Mouse (Mus musculus): Measurements from ENCODE around the gene Ndufb5.

DNA sequence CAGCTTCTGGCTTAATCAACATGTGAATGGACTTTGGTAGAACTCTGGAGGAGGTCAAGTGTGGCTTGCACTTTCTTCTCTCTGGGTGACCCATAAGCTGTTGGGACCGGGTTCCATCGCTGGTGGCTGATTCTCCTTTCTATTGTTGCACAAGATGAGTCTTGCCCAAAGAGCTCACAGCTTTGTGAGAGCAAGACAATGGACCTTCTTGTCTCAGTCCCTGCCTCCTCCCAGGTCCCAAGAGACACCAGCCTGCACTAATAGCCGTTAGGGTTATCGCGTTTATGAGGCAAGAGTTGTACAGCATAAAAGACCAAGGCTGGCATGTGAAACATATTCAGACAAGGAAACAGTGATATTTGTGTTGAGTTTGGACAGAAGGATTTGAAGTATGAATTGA is 42.6 kb upstream of the Ndufb5 start:
- TF ChIP-seq POLR2A (IDR thresholded peaks at IDR 0.05; ENCODE audit: borderline replicate concordance, extremely low read depth, low read depth, low read length) (no peak), CTCF (IDR thresholded peaks at IDR 0.05; ENCODE audit: insufficient read depth, low read length) (no peak)

All from lung, adult 2 months (tissue).